Mouse (Mus musculus) forebrain, embryonic 14.5 days (tissue): ENCODE results near the gene Rasal1. TPM values are rescaled to one million over a fixed set of nuclear protein-coding genes. Genes with fewer than 3 reads are reported as not detected.

Experiments
- ATAC-seq: fragments of 200-750 bp; cut with Nextera tagmentation; 2 replicates; pipeline ENCODE4 v1.8.0; 2017; ENCODE audit warnings: mild to moderate bottlenecking, moderate library complexity
- DNase-seq: peaks from one replicate; pipeline ENCODE4 v3.0.0-alpha.2; 2015; ENCODE audit warnings: low spot score
- H3K27ac ChIP-seq: fragments of 300-500 bp; sonication (generic); 2 replicates; pipeline ENCODE4 v1.5.1; 2014; ENCODE audit warnings: low read depth, mild to moderate bottlenecking, control low read depth, low read length, moderate library complexity
- H3K27me3 ChIP-seq: fragments of 300-500 bp; sonication (generic); replicated peaks from 2 replicates; pipeline ENCODE4 v1.6.1; 2014; ENCODE audit warnings: low read length, control low read depth, mixed read lengths; ENCODE audit not compliant: control insufficient read depth, insufficient read depth
- H3K36me3 ChIP-seq: fragments of 300-500 bp; sonication (generic); 2 replicates; pipeline ENCODE4 v1.6.1; 2014; ENCODE audit warnings: low read length, control low read depth; ENCODE audit not compliant: control insufficient read depth, insufficient read depth
- H3K4me1 ChIP-seq: fragments of 300-500 bp; sonication (generic); 2 replicates; pipeline ENCODE4 v1.6.1; 2014; ENCODE audit warnings: antibody characterized with exemption, low read length, control low read depth; ENCODE audit not compliant: control insufficient read depth, insufficient read depth
- H3K4me2 ChIP-seq: fragments of 300-500 bp; sonication (generic); 2 replicates; pipeline ENCODE4 v1.6.1; 2014; ENCODE audit warnings: mild to moderate bottlenecking, control low read depth, low read length
- H3K4me3 ChIP-seq: fragments of 300-500 bp; sonication (generic); 2 replicates; pipeline ENCODE4 v1.5.1; 2014; ENCODE audit warnings: low read depth, low read length, control low read depth
- H3K9ac ChIP-seq: fragments of 300-500 bp; sonication (generic); 2 replicates; pipeline ENCODE4 v1.6.1; 2014; ENCODE audit warnings: mild to moderate bottlenecking, low read length, control low read depth, moderate library complexity
- H3K9me3 ChIP-seq: fragments of 300-500 bp; sonication (generic); replicated peaks from 2 replicates; pipeline ENCODE4 v1.6.1; 2016; ENCODE audit warnings: low read length, control low read depth, mixed read lengths; ENCODE audit not compliant: control insufficient read depth
- WGBS: fragments of 180-500 bp; shearing (Covaris S2); extraction: QIAGEN DNeasy Blood & Tissue Kit; methylation state at CpG from one replicate; pipeline ENCODE4 v1.1.7; 2014; 5-methylcytosine and 5-hydroxymethylcytosine counted together
- polyA plus RNA-seq: library from polyadenylated mRNA; unstranded; fragments of >200 nt; fragmentation: Nextera tagmentation; extraction: Ambion mirVana; gene quantifications from 2 replicates; pipeline ENCODE4 v1.2.1, GENCODE M21; 2014

Rasal1 gene
- polyA plus RNA-seq, 1 experiment from 2014 or later, result 1.5 TPM

GRCm38 (mm10) chr5:120618778-120619177, 29.8 kb upstream of the Rasal1 start:
- H3K9me3 ChIP-seq, result 0 out of 2 replicates have a peak, but pooled peaks cover 3% of the 10 kb centered on the region
- ATAC-seq, result no peak
- peaks cover 4% of the 10 kb centered on the region for H3K4me1 ChIP-seq
- H3K36me3 ChIP-seq, result peaks cover 67% of the 10 kb centered on the region
- H3K9ac ChIP-seq, result no peak overlapping the region
- H3K27ac ChIP-seq, result no peak overlapping the region
- 88% methylated on average over 12 of the region's 12 CpGs for WGBS
- H3K4me3 ChIP-seq, result no peak overlapping the region
- H3K4me2 ChIP-seq, result no peak overlapping the region
- no peak for DNase-seq
- H3K27me3 ChIP-seq, result no peaks in the 10 kb centered on the region

- 13% methylated on average over 5 of the region's 5 CpGs for WGBS
- Histone ChIP-seq H3K27ac (no peak overlapping the region), H3K9me3 (0 out of 2 replicates have a peak, but pooled peaks cover 3% of the 10 kb centered on the region), H3K4me1 (peaks cover under 1% of the 10 kb centered on the region; the same call in 1 of the 2 replicates), H3K4me3 (no peak overlapping the region), H3K9ac (no peak overlapping the region), H3K27me3 (no peaks in the 10 kb centered on the region), H3K36me3 (peaks cover 71% of the 10 kb centered on the region), H3K4me2 (no peak overlapping the region)
- ATAC-seq (no peak), DNase-seq (peak; percentile 61)
These were observed 29.4 kb upstream of the Rasal1 start for GRCm38 (mm10) chr5:120619201-120619600.

GRCm38 (mm10) chr5:120620375-120621077, 28.1 kb upstream of the Rasal1 start:
- H3K4me3 ChIP-seq, result no peak overlapping the region
- peak; percentile 33 for ATAC-seq

GRCm38 (mm10) chr5:120621078-120621765, 27.4 kb upstream of the Rasal1 start:
- Histone ChIP-seq H3K9me3 (no peaks in the 10 kb centered on the region), H3K27ac (no peak overlapping the region), H3K4me3 (no peak overlapping the region), H3K9ac (no peak overlapping the region), H3K4me2 (no peak overlapping the region), H3K4me1 (no peaks in the 10 kb centered on the region), H3K36me3 (peaks cover 89% of the 10 kb centered on the region), H3K27me3 (no peaks in the 10 kb centered on the region)
- 92% methylated on average over 23 of the region's 23 CpGs for WGBS
- no peak for DNase-seq
- no peak for ATAC-seq

More at GRCm38 (mm10) chr5:120620375-120621077, 28.1 kb upstream of the Rasal1 start:
- Histone ChIP-seq H3K36me3 (peaks cover 82% of the 10 kb centered on the region), H3K27me3 (no peaks in the 10 kb centered on the region), H3K4me1 (no peaks in the 10 kb centered on the region), H3K27ac (no peak overlapping the region), H3K4me2 (no peak overlapping the region), H3K9me3 (0 out of 2 replicates have a peak, but pooled peaks cover 3% of the 10 kb centered on the region), H3K9ac (no peak overlapping the region)
- WGBS, result 68% methylated on average over 18 of the region's 18 CpGs
- peak; percentile 78 for DNase-seq

GRCm38 (mm10) chr5:120621846-120622197, 26.8 kb upstream of the Rasal1 start:
- DNase-seq, result no peak
- ATAC-seq, result no peak

GRCm38 (mm10) chr5:120622198-120622851, 26.3 kb upstream of the Rasal1 start:
- no peak overlapping the region for H3K9ac ChIP-seq
- peaks cover 95% of the 10 kb centered on the region for H3K36me3 ChIP-seq
- H3K27me3 ChIP-seq, result no peaks in the 10 kb centered on the region
- no peak overlapping the region for H3K27ac ChIP-seq
- no peak overlapping the region for H3K4me2 ChIP-seq
- no peak for ATAC-seq
- 66% methylated on average over 5 of the region's 5 CpGs for WGBS
- H3K4me1 ChIP-seq, result no peaks in the 10 kb centered on the region
- DNase-seq, result no peak
- no peak overlapping the region for H3K4me3 ChIP-seq
- no peaks in the 10 kb centered on the region for H3K9me3 ChIP-seq

More at GRCm38 (mm10) chr5:120621846-120622197, 26.8 kb upstream of the Rasal1 start:
- Histone ChIP-seq H3K4me1 (no peaks in the 10 kb centered on the region), H3K4me2 (no peak overlapping the region), H3K27me3 (no peaks in the 10 kb centered on the region), H3K4me3 (no peak overlapping the region), H3K9me3 (no peaks in the 10 kb centered on the region), H3K36me3 (peaks cover 95% of the 10 kb centered on the region), H3K27ac (no peak overlapping the region), H3K9ac (no peak overlapping the region)
- 86% methylated on average over 10 of the region's 10 CpGs for WGBS

- no peak for ATAC-seq
- no peaks in the 10 kb centered on the region for H3K9me3 ChIP-seq
- no peak overlapping the region for H3K4me3 ChIP-seq
- no peaks in the 10 kb centered on the region for H3K4me1 ChIP-seq
- 91% methylated on average over 10 of the region's 10 CpGs for WGBS
- H3K4me2 ChIP-seq, result no peak overlapping the region
- H3K9ac ChIP-seq, result no peak overlapping the region
- no peaks in the 10 kb centered on the region for H3K27me3 ChIP-seq
- H3K27ac ChIP-seq, result no peak overlapping the region
- H3K36me3 ChIP-seq, result peaks cover 85% of the 10 kb centered on the region
- DNase-seq, result no peak
These were observed 24.2 kb upstream of the Rasal1 start for GRCm38 (mm10) chr5:120624427-120624826.

- ATAC-seq (peak; percentile 37; the same call in 1 of the 2 replicates), DNase-seq (no peak)
- Histone ChIP-seq H3K27me3 (no peaks in the 10 kb centered on the region; the same call in 1 of the 2 replicates), H3K9me3 (no peaks in the 10 kb centered on the region), H3K27ac (no peak overlapping the region), H3K4me1 (no peaks in the 10 kb centered on the region), H3K36me3 (peaks cover 66% of the 10 kb centered on the region), H3K4me2 (no peak overlapping the region), H3K9ac (no peak overlapping the region), H3K4me3 (no peak overlapping the region)
- WGBS, result 19% methylated on average over 19 of the region's 19 CpGs
These were observed 22.2 kb upstream of the Rasal1 start for GRCm38 (mm10) chr5:120626399-120626798.
